Mouse (Mus musculus) T-cell, adult 2 months (primary cell): ENCODE measurements around the gene Rs1.
"Not testable (repeated sequence)": the region's sequence is repeated elsewhere in the genome, so short reads cannot be mapped to it uniquely, and the experiment has no call there.

Experiments
- DNase-seq: peaks from one replicate; pipeline ENCODE4 v3.0.0; 2022; ENCODE audit warnings: low spot score

Gene Rs1

DNA sequence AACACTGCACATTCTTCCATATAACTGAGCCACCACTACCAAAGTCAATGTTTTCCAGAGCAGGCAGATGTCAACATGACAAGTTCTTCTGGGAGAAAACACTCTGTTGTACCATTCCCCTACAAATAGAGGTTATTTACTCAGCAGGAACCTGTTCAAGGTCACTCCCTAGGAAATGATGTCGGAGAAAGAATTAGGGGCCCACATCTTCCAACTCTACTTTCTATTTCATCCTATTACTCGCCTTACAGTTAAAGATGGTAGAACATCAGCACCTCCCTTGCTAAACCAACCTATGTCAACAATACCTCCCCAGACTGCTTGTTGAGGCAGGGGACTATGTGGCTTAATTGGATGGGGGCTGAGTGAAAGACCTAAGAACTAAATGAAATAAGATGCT lies at the start of gene Rs1:
Gene Rs1 (plus strand): TSS at position 301 of the 400 bp plus-strand sequence.
- no peak for DNase-seq

DNA sequence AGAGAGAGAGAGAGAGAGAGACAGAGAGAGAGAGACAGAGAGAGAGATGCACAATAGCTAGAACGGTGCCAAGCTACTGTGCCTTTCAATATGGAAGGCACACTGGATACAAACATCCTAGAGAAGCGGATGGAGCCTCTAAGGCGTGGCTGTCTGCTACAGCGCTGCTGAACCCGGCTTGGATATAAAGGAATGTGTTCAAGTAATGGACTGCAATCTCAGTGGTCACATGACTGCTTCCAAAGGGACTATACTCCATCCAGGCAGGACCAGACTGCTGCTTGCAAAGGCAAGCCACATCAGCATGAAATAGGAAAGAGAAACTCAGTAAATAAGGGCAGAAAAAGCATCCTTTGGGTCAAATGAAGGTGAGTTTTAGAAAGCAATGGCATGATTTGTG lies 32.2 kb upstream of the Rs1 start, which contains the start of gene Ppef1:
Gene Ppef1 (minus strand): TSS at position 116 of the 400 bp plus-strand sequence.
- DNase-seq, result no peak

GRCm38 (mm10) chrX:160745399-160745798 lies 22.4 kb upstream of the Rs1 start:
- DNase-seq, result no peak

GRCm38 (mm10) chrX:160748653-160749052 lies 19.2 kb upstream of the Rs1 start:
- no peak for DNase-seq

- DNase-seq, result no peak
These were observed 17.0 kb upstream of the Rs1 start for GRCm38 (mm10) chrX:160750808-160751207.

- DNase-seq, result peak; percentile 88
These were observed 2.2 kb upstream of the Rs1 start for GRCm38 (mm10) chrX:160765389-160766232.

- no peak for DNase-seq
These were observed 1.6 kb upstream of the Rs1 start for GRCm38 (mm10) chrX:160766233-160766616.

DNA sequence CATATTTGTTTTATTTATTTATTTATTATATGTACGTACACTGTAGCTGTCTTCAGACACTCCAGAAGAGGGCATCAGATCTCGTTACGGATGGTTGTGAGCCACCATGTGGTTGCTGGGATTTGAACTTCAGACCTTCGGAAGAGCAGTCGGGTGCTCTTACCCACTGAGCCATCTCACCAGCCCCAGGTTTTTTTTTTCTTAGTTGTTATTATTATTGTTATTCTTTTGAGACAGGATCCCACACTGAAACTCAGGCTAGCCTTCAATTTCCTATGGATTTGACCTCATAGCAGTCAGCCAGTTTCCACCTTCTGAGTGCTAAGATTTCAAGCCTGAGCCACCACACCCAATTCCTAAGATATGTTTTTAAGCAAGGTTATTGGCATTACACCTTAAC lies 1.8 kb downstream of the Rs1 start:
- DNase-seq, result not testable (repeated sequence)

GRCm38 (mm10) chrX:160773033-160773432 lies 5.2 kb downstream of the Rs1 start:
- DNase-seq, result no peak

- DNase-seq, result no peak
These were observed 14.5 kb downstream of the Rs1 start for GRCm38 (mm10) chrX:160782276-160782675.

GRCm38 (mm10) chrX:160794920-160795319 lies 27.1 kb downstream of the Rs1 start:
- DNase-seq, result no peak

GRCm38 (mm10) chrX:160804409-160805150 lies 36.8 kb downstream of the Rs1 start:
- no peak for DNase-seq

GRCm38 (mm10) chrX:160808226-160808625 lies 40.4 kb downstream of the Rs1 start:
- DNase-seq, result no peak
